Mouse (Mus musculus): ENCODE measurements around the gene Crip2.

DNA sequence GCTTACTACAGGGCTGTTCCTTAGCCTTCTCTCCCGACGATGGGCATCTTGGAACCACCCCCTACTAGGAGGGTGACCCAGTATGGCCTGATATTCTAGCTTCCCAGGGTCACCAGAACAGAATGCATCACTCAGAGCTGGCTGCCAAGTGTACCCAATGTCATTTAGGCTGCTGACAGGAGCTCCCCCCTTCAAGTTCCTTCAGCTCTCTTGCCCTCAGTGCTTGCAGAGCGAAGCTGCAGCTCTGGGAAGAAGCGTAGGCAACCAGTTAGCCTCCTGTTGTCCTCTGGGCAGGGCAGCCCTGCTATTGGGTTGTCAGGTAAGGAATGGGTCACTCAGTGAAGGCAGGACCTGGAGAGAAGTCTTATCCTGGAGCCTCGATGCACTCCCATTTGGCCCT is 44.9 kb downstream of the Crip2 start:
- TF ChIP-seq CTCF (IDR thresholded peaks at IDR 0.05; ENCODE audit: insufficient read depth, low read length) (no peak), POLR2A (IDR thresholded peaks at IDR 0.05; ENCODE audit: borderline replicate concordance, extremely low read depth, low read depth, low read length) (no peak)
